Mouse (Mus musculus) granulocyte monocyte progenitor cell, adult 5-6 weeks (primary cell): ENCODE measurements around the gene Agtpbp1. TPM values are rescaled to one million over a fixed set of nuclear protein-coding genes. Genes with fewer than 3 reads are reported as not detected.

Experiments
- ATAC-seq: replicated peaks from 2 replicates; pipeline ENCODE4 v1.8.0; 2016; ENCODE audit warnings: mild to moderate bottlenecking, moderate TSS enrichment, inconsistent platforms; ENCODE audit not compliant: poor library complexity, severe bottlenecking
- total RNA-seq, 2 experiments: library from RNA; stranded (forward) in 1 of 2; stranded (reverse) in 1 of 2; fragments of 200-712, 200-1000 nt in 1 of 2; fragments of >200 nt in 1 of 2; fragmentation: Nextera tagmentation in 1 of 2; gene quantifications; 2 replicates each; pipeline ENCODE4 v1.2.3; 2014 to 2017

The Agtpbp1 gene
- total RNA-seq, 2 experiments from 2014 or later = 67.5 to 68.9 TPM

- peak; percentile 18; the same call in 1 of the 2 replicates for ATAC-seq
Measured at GRCm38 (mm10) chr13:59584481-59584880, 546 bp downstream of the Agtpbp1 start.

GRCm38 (mm10) chr13:59580954-59581353 lies 4.1 kb downstream of the Agtpbp1 start:
- no peak for ATAC-seq

- no peak for ATAC-seq
Measured at GRCm38 (mm10) chr13:59572549-59572948, 12.5 kb downstream of the Agtpbp1 start.

GRCm38 (mm10) chr13:59571107-59571506 lies 13.9 kb downstream of the Agtpbp1 start:
- ATAC-seq = no peak

DNA sequence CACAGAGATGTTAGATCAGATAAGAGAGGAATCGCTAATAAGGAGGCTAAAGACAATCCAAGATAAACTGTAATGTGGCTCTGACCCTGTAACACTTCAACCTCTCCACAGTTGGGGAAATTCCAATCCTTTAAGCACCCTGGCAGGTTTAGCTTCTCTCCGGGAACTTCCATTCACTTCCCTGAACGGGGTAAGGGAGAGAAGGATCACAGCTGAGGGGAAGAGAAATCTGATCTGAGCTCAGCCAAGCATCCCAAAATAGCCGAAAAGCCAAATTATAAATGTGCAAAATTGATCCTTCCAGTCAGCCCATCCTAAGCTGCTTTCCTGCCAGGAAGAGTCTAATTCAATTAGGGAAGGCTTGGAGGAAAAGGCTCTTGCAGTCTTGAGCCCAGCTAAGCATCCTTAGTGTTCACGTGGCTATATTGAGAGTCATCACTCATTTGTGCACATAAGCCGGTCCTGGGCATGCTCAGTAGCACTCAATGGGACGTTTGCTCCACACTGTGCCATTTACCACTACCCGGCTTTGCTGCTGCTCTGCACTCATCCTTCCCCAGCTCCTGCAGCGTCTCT lies 19.0 kb downstream of the Agtpbp1 start:
- ATAC-seq = no peak

GRCm38 (mm10) chr13:59564923-59565322 lies 20.1 kb downstream of the Agtpbp1 start:
- ATAC-seq = no peak

DNA sequence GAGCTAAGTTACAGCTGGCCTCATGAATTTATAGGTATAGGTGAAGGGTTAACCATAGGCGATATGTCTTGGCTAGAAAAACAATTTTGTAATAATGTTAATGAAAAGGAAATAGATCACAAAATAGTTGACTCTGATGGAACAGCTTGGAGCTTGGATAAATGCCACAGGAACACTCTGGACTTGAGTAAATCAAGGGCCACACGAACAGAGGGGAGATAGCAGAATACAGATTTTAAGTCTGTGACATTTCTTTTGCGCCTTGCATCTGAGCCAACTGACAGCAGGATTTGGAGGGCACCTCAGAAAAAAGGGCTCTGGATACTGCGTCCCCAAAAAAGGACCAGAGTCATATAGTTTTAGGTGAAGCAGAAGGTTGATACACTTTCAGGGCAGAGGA lies 20.5 kb downstream of the Agtpbp1 start:
- ATAC-seq = no peak

DNA sequence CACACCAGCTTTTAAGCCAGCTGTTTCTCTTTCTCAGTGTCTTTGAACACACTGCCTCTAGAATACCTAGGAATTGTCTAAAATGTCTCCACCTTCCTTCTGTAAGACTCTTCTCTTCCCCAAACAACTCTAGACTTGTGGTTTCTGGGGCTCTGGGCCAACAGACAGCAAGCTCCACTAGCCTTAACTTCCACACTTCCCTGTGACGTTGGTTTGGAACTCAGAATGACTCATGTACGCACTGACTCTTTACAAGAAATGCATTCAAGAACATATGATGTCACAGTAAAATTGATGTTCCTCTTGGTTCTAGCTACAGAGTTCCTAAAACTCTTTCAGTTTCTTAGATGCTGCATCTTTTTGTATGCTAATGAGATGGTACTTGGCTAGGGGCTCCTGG lies 22.6 kb downstream of the Agtpbp1 start:
- ATAC-seq = peak; percentile 72

DNA sequence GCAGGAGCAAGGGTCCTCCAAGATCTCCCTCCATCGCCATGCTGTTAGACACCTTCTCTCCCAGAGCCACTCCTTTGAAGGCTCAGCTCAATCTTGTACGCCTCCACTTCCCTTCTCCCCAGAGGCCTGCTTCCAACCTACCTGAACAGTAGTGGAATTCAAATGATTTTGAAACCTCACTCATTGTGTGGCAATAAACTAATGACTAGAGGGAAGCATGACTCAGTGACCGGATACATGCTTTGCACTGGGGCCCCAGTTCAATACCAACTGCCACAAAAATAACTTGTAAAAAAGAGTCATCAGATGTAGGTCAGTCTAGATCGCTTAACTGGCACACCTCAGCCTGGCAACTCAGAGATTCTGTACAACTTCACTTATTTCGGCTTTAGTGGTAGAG lies 26.3 kb downstream of the Agtpbp1 start:
- peak; percentile 61 for ATAC-seq

- ATAC-seq = peak; percentile 62
Measured at GRCm38 (mm10) chr13:59557185-59557985, 27.6 kb downstream of the Agtpbp1 start.

DNA sequence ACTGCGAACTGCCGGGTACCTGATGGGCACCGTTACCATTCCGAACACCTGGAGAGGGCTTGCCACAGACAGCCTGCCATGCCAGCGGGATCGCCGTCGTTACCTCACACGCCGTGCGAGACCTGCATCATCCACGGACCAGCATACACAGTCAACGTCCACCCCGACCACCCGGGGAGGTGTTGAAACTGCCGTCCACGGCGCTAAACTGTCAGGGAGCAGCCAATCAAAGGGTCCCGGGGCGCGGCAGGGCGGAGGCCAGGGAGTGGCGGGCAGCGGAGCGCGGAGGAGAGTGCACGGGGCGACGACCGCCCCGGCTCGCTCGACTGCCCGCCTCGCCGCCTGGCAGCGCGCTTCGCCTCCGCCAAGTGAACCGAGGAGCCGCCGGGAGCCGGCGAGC lies 28.4 kb downstream of the Agtpbp1 start:
- peak; percentile 64 for ATAC-seq

DNA sequence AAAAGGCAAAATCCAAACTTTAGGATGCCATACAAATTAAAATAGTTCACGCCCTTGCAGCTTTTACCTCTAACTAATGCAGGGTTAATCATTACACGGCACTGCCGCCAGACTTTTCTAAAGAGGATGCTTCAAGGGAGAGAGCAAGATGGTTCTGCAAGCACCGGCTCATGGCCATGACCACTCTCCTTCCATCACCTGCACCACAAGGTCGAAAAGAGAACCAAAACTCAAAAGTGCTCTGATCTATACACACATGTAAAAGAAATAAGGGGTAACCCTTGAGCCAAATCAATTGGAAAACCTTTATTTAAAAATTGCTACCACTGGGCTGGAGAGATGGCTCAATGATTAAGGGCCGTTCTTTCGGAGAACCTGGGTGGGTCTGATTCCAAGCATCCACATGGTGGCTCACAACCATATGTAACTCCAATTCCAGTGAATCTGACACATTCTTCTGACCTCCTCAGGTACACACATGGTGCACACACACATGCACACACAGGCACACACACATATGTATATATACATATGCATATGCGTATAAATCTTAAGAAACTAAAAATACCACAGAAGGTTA lies 29.3 kb downstream of the Agtpbp1 start:
- ATAC-seq = no peak

GRCm38 (mm10) chr13:59554772-59555505 lies 30.1 kb downstream of the Agtpbp1 start:
- 0 out of 2 replicates have a peak, but pooled peaks have one; percentile 21 for ATAC-seq

DNA sequence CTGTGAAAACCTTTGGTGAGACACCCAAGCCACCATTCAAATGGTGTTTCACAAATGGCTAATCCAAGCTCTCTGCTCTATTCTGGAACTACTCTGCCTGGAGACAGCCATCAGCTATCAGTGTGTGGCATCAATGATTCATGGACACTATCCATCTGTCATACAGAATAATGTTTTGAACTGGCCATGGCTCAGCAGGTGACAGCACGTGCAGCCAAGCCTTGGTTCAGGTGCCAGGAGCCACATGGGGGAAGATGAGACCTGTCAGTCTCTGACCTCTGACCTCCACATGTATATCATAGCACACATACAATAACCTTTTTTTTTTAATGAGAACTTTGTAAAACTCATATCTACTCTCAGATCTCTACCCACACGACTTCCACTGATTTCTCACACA lies 32.3 kb downstream of the Agtpbp1 start:
- ATAC-seq = no peak

DNA sequence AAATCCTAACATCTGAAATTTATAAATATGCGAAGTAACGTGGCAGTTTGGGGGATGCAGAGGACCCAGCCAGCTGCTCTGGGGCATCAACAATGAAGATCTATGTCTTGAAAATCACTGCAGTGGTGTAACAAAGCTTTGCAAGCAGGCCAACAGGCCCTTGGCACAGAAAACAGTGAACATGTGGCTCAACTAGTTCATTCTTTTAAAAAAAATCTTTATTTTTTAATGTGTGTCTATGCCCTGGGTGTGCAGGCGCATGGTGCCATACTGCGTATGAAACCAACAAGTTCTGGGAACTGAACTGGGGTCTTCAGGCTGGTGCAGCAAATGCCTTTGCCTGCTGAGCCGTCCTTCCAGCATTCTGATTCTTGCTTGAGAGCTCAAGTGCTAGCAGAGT lies 32.7 kb downstream of the Agtpbp1 start:
- no peak for ATAC-seq

- no peak for ATAC-seq
Measured at GRCm38 (mm10) chr13:59549318-59549798, 35.7 kb downstream of the Agtpbp1 start.

DNA sequence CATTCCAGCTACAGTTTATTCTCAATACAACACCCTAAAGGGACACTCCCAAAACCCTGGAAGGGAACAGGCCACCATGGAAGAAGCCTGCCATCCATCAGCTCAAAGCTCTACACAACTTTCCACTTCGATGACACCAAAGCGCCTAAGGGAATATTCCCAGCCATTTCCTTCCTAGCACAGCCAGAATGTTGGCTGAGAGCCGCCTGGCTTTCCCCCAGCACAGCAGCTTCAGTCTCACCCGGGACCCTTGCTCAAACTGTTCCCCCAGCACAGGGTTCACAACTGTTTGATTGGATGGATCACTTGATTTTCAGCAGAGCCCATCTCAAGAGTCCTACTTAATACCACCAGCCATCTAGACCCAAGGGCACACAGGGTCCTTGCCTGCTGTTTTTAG lies 37.3 kb downstream of the Agtpbp1 start:
- no peak for ATAC-seq

- no peak for ATAC-seq
Measured at GRCm38 (mm10) chr13:59547091-59547490, 37.9 kb downstream of the Agtpbp1 start.

DNA sequence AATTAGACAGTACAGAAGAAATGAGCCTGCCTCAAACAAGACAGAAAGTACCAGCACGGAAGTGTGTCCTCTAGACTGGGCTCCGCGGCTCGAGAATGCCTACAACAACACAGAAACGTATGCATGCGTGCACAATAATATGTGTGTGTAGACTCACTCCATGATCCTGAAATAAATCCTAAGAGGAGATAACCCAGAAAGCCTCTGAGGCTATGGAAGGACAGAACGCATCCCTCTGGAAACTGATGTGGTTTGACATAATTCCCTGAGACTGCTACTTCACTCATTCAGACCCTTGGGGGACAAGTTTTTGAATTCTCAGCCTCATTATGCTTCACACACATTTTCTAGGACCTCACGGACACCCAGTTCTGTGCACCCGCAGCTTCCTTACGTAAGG lies 42.6 kb downstream of the Agtpbp1 start:
- ATAC-seq = no peak

- no peak for ATAC-seq
Measured at GRCm38 (mm10) chr13:59540030-59540429, 45.0 kb downstream of the Agtpbp1 start.

GRCm38 (mm10) chr13:59538661-59539060 lies 46.4 kb downstream of the Agtpbp1 start:
- ATAC-seq = no peak
